Mouse (Mus musculus) olfactory bulb, adult 2 months (tissue): ENCODE data around the gene Olfr323. TPM values are rescaled to one million over a fixed set of nuclear protein-coding genes. Genes with fewer than 3 reads are reported as not detected.

Experiments
- H3K27ac ChIP-seq: fragments of 200-500 bp; 2 replicates; pipeline ENCODE4 v1.5.1; 2012; ENCODE audit warnings: low read depth, low read length; ENCODE audit not compliant: insufficient read depth
- H3K4me1 ChIP-seq: fragments of 200-500 bp; 2 replicates; pipeline ENCODE4 v1.6.1; 2012; ENCODE audit warnings: low read length; ENCODE audit not compliant: control insufficient read depth, insufficient read depth
- H3K4me3 ChIP-seq: fragments of 200-500 bp; 2 replicates; pipeline ENCODE4 v1.5.1; 2012; ENCODE audit warnings: mild to moderate bottlenecking, low read depth, low read length, moderate library complexity; ENCODE audit not compliant: insufficient read depth
- CTCF ChIP-seq: fragments of 200-500 bp; IDR thresholded peaks from 2 replicates; pipeline ENCODE4 v1.5.1; 2012; ENCODE audit warnings: low read depth, mild to moderate bottlenecking, low read length, moderate library complexity; ENCODE audit not compliant: insufficient read depth
- POLR2A ChIP-seq: fragments of 200-500 bp; IDR thresholded peaks from 2 replicates; pipeline ENCODE4 v1.6.1; 2012; ENCODE audit warnings: mild to moderate bottlenecking, low read depth, low read length, moderate library complexity; ENCODE audit not compliant: insufficient read depth
- WGBS: fragments of 180-500 bp; shearing (Covaris S2); methylation state at CpG from one replicate; pipeline ENCODE4 v1.1.7; 2018; 5-methylcytosine and 5-hydroxymethylcytosine counted together
- polyA plus RNA-seq: library from polyadenylated mRNA; stranded (reverse); fragments of >200 nt; gene quantifications from 2 replicates; pipeline ENCODE4 v1.2.4, GENCODE M21; 2012; ENCODE audit warnings: low replicate concordance; ENCODE audit not compliant: missing spikeins, insufficient read depth, insufficient read length

The Olfr323 gene
- polyA plus RNA-seq, 1 experiment = not detected

GRCm38 (mm10) chr11:58606177-58606919, 24.0 kb downstream of the Olfr323 start:
- TF ChIP-seq POLR2A = no peak
- TF ChIP-seq CTCF = no peak
- no peaks in the 10 kb centered on the region for H3K4me1 ChIP-seq
- 92% methylated on average over 12 of the region's 12 CpGs for WGBS
- no peak overlapping the region for H3K27ac ChIP-seq
- no peak overlapping the region for H3K4me3 ChIP-seq

DNA sequence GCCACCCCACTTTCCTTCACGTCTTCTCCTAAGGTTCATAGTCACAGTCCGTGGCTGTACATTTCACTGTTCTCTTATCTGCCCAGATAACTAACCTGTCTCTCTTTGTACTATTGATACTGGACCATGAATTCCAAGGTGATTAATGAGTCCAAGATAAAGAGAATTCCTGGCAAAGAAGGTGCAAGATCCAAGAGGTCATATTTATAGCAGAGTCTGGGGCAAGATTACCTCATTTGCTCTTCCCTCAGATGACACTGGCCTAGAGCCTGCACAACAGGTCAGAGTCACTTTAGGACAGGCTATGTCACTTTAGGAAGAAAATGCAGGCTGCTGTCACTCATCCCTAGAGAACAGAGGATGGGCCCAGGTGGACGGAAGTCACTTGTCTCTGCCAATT, 25.1 kb downstream of the Olfr323 start:
- WGBS = 94% methylated on average over 3 of the region's 3 CpGs
- Histone ChIP-seq H3K4me3 (no peak overlapping the region), H3K27ac (no peak overlapping the region), H3K4me1 (no peaks in the 10 kb centered on the region)
- TF ChIP-seq CTCF (no peak), POLR2A (no peak)

DNA sequence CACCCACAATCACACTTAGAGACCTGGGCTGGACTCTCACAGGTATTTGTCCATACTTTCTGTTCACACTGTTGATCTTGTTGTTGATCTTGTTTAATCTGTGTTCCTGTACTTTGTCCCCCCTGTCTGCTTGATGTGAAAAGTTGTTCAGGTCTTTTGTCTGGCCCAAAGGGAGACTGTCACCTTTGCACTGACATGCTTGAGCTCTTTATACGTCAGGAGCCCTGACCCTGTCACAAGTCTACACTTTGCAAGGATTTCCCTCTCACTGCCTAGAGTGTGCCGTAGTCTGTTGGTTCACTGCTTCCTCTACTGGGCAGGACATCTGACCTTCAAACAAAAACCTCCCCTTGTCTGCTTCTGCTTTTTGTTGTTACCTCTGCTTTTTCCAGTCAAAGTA, 25.6 kb downstream of the Olfr323 start:
- H3K27ac ChIP-seq = no peak overlapping the region
- no peak for TF ChIP-seq CTCF
- TF ChIP-seq POLR2A = no peak
- 82% methylated on average over 2 of the region's 2 CpGs for WGBS
- no peak overlapping the region for H3K4me3 ChIP-seq
- no peaks in the 10 kb centered on the region for H3K4me1 ChIP-seq

GRCm38 (mm10) chr11:58602800-58603560, 27.3 kb downstream of the Olfr323 start:
- 87% methylated on average over 6 of the region's 6 CpGs for WGBS
- H3K4me3 ChIP-seq = no peak overlapping the region

GRCm38 (mm10) chr11:58602062-58602461, 28.2 kb downstream of the Olfr323 start:
- Histone ChIP-seq H3K4me1 (no peaks in the 10 kb centered on the region), H3K27ac (no peak overlapping the region), H3K4me3 (no peak overlapping the region)
- TF ChIP-seq CTCF (no peak), POLR2A (no peak)

More at GRCm38 (mm10) chr11:58602800-58603560, 27.3 kb downstream of the Olfr323 start:
- no peak for TF ChIP-seq POLR2A
- TF ChIP-seq CTCF = no peak
- no peaks in the 10 kb centered on the region for H3K4me1 ChIP-seq
- no peak overlapping the region for H3K27ac ChIP-seq

- Histone ChIP-seq H3K27ac (no peak overlapping the region), H3K4me3 (no peak overlapping the region), H3K4me1 (no peaks in the 10 kb centered on the region)
- TF ChIP-seq POLR2A (no peak), CTCF (no peak)
- 91% methylated on average over 13 of the region's 13 CpGs for WGBS
These were observed 32.5 kb downstream of the Olfr323 start for GRCm38 (mm10) chr11:58597837-58598236.

- 63% methylated on average over 6 of the region's 6 CpGs for WGBS
- H3K27ac ChIP-seq = no peak within 1 kb of the TSS
- no peak for TF ChIP-seq POLR2A
- no peak for TF ChIP-seq CTCF
- no peak within 1 kb of the TSS for H3K4me3 ChIP-seq
- no peaks in the 10 kb centered on the region for H3K4me1 ChIP-seq
These were observed 35.5 kb downstream of the Olfr323 start, which contains the start of gene Olfr324 for GRCm38 (mm10) chr11:58594814-58595213. Gene Olfr324, plus strand, starts transcription at chr11:58595114.

GRCm38 (mm10) chr11:58588620-58589250, 41.6 kb downstream of the Olfr323 start:
- WGBS = 10% methylated on average over 3 of the region's 3 CpGs
- H3K4me3 ChIP-seq = no peak overlapping the region
- no peak overlapping the region for H3K27ac ChIP-seq
- TF ChIP-seq POLR2A = no peak
- TF ChIP-seq CTCF = no peak
- H3K4me1 ChIP-seq = peaks cover 9% of the 10 kb centered on the region

GRCm38 (mm10) chr11:58587898-58588348, 42.4 kb downstream of the Olfr323 start:
- no peak overlapping the region for H3K27ac ChIP-seq
- peaks cover 9% of the 10 kb centered on the region for H3K4me1 ChIP-seq
- 71% methylated on average over 7 of the region's 7 CpGs for WGBS
- no peak overlapping the region for H3K4me3 ChIP-seq
- TF ChIP-seq POLR2A (no peak), CTCF (peak; percentile 37; the same call in 1 of the 2 replicates)
